Mouse (Mus musculus): Measurements from ENCODE around the gene Capn15.

Capn15 gene

DNA sequence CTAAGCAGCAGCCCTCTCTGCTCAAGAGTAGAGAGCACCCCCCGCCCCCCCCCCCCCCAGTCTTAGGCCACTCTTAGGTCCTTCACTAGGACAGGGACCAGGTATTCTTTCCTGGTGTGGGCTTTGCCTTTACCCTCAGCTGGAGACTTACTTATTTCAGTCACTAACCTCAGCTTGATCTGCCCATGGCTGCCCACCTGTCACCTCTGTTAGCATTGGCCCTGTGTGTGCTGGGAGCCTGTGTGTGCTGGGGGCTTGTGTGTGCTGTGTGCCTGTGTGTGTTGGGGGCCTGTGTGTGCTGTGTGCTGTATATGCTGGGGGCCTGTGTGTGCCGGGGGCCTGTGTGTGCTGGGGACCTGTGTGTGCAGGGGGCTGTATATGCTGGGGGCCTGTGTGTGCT lies 30.9 kb downstream of the Capn15 start:
- no peak for DNase-seq (ENCODE audit: low read depth)

- no peak for DNase-seq (ENCODE audit: low read depth)
Observed at GRCm38 (mm10) chr17:25953161-25953560, 32.4 kb downstream of the Capn15 start.

GRCm38 (mm10) chr17:25951803-25952623 lies 33.6 kb downstream of the Capn15 start, which contains the start of gene A930017K11Rik:
A930017K11Rik (minus strand) TSS chr17:25952565.
- DNase-seq (ENCODE audit: low read depth), result no peak

DNA sequence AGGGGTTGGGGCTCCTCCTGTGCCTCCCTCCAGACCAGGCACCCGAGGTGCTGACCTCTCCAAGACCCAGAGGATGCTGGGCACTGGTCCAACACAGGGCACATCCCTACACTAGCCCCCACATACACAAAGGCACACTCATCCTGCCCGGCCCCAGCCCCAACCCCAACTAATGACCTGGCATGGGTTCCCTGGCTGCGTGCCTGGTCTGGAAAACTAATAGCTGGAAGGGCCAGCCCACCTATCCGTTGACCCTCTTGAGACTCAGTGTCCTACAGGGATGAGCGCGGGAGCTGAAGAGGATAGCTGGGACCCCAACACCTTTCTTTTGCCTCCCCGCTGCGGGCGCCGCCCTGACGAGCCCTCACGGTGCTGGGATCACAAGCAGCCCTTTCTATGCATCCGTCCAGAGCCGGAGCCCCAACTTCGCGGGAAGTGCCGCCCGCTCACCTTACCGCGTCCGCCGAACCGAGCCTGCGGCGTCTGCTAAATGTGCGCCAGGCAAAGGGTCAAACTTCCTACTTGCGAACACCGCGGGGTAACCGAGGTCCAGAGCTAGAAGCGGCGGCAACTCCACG lies 34.3 kb downstream of the Capn15 start:
- no peak for DNase-seq (ENCODE audit: low read depth)

DNA sequence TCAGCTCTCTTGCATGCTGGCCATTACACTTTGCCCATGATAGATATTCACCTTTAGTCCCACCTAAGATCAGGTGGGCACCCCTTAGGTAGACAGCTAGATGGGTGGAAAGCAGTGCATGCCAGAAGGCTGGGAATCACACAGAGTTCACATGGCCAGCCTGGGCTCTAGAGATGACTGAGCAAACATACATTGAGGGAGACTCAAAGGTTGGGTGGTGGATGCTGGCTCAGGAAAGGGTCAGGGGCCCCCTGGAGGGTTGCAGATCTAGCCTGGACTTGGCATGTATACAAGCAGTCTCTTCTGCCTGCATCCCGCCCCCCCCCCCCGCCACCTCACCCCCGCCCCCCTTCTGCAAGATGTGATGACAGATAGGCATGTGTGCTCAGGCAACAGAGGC lies 34.9 kb downstream of the Capn15 start:
- no peak for DNase-seq (ENCODE audit: low read depth)

- DNase-seq (ENCODE audit: low read depth), result no peak
Observed at GRCm38 (mm10) chr17:25949981-25950380, 35.6 kb downstream of the Capn15 start.

DNA sequence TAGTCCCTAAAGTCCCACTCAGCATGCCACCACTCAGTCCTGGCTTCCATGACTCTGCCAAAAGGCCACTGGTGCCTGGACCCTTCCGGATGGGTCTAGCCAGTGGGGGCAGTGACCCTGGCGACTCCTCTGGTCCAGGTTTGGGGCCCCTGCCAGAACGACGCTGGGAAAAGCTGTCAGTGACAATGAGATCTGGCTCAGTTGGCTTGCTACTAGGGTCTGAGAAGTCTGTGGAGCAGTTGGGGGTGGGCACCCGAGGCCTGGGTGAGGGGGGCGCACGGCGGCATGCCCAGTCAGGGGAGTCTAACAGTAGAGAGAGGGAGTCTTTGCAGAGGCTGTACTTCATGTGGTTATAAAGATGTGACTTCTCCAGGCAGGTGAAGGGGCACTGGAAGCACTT lies 37.5 kb downstream of the Capn15 start:
- no peak for DNase-seq (ENCODE audit: low read depth)

GRCm38 (mm10) chr17:25947576-25947975 lies 38.0 kb downstream of the Capn15 start:
- DNase-seq (ENCODE audit: low read depth), result no peak

GRCm38 (mm10) chr17:25946891-25947290 lies 38.7 kb downstream of the Capn15 start:
- no peak for DNase-seq (ENCODE audit: low read depth)

DNA sequence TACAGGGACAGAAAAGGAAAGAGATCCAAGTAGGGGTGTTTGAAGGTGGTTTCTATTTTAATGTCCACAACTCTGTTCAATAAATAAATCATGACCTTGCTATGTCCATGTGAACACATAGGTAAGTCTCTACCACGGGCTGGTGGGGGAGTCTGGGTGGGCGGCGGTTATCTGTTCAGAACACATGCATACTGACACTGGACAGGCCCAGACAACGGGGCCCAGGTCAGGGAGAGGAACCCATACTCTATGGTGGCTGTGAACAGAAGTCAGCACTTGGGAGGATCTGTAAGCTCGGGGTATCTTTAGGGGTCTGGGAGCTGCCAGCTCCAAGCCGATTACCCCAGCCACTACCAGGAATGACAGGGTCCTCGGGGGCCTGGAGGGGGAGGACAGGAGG lies 39.2 kb downstream of the Capn15 start:
- no peak for DNase-seq (ENCODE audit: low read depth)

- DNase-seq (ENCODE audit: low read depth), result no peak
Observed at GRCm38 (mm10) chr17:25945517-25946155, 40.0 kb downstream of the Capn15 start.

- no peak for DNase-seq (ENCODE audit: low read depth)
Observed at GRCm38 (mm10) chr17:25944366-25945163, 41.0 kb downstream of the Capn15 start, which contains the start of the genes Pigq and Nhlrc4. Pigq (minus strand) TSS chr17:25944936. Nhlrc4 (minus strand) TSS chr17:25944961.

- no peak for DNase-seq (ENCODE audit: low read depth)
Observed at GRCm38 (mm10) chr17:25943769-25944168, 41.8 kb downstream of the Capn15 start.

GRCm38 (mm10) chr17:25943221-25943620 lies 42.4 kb downstream of the Capn15 start:
- no peak for DNase-seq (ENCODE audit: low read depth)

DNA sequence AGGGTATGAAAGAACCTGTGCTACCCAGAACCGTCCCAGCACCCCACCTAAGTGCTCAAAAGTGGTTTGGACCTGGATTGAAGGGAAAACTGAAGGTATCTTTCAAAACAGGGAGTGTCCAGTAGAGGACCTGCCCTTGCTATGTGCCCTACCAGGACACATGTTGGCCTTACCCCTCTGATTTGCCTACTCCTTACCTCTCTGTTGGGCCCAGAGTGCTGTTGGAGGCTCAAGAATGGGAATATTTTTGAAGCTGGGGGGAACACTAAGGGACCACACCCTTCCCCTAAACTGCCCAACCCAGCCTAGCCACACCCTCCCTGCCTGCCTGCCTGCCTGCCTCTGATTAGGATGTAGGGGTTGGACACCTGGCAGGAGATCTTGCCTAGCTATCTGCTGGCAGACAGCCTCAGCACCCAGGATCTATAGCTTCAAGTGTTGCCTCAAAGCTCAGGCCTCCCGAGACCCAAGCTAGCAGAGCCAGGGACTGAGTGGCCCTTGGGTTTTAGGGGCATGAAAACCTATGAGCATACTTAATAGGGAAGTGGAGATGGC lies 42.9 kb downstream of the Capn15 start:
- no peak for DNase-seq (ENCODE audit: low read depth)

- peak; percentile 77 for DNase-seq (ENCODE audit: low read depth)
Observed at GRCm38 (mm10) chr17:25941511-25942241, 43.9 kb downstream of the Capn15 start.

- no peak for DNase-seq (ENCODE audit: low read depth)
Observed at GRCm38 (mm10) chr17:25934526-25934925, 51.1 kb downstream of the Capn15 start.

- DNase-seq (ENCODE audit: low read depth), result no peak
Observed at GRCm38 (mm10) chr17:25925348-25925747, 60.2 kb downstream of the Capn15 start.

GRCm38 (mm10) chr17:25922120-25922519 lies 63.5 kb downstream of the Capn15 start:
- peak; percentile 43 for DNase-seq (ENCODE audit: low read depth)

- peak; percentile 100 for DNase-seq (ENCODE audit: low read depth)
Observed at GRCm38 (mm10) chr17:25919786-25920642, 65.6 kb downstream of the Capn15 start.

Measured in 416B (cell line).